Mouse (Mus musculus) lung, adult 2 months (tissue): ENCODE data around the gene Anks1.

Experiments
- CTCF ChIP-seq: fragments of 200-500 bp; IDR thresholded peaks from 2 replicates; pipeline ENCODE4 v1.5.1; 2011; ENCODE audit warnings: mild to moderate bottlenecking, low read length, control low read depth; ENCODE audit not compliant: insufficient read depth
- POLR2A ChIP-seq: fragments of 200-500 bp; IDR thresholded peaks from 2 replicates; pipeline ENCODE4 v1.6.1; 2011; ENCODE audit warnings: low read depth, mild to moderate bottlenecking, control low read depth, low read length, borderline replicate concordance; ENCODE audit errors: extremely low read depth

DNA sequence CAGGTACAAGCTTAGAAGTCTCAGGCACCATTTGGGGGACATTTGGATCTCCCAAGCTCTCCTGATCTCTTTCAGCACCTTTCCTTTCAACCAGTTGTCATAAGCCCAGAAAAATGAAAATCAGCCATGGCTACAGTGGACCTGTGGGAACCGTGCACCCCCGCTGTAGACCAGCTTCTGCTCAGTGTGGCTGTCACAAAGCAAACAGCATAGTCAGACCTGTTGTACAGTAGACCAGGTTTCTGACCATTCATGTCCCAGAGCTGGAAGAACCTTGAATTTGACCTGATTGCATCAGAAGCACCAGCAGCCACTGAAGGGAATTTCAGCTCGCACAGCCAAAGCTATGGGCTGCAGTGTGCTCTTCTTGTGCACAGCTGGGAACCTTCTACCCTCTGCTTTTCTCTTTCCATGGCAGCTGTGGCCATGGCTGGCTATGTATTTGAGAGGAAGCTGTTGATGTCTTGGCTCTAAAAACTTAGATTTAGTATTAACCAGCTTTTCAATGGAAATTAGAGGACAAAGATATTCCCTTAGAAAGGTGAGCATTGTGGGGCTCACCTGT, 71.4 kb downstream of the Anks1 start:
- TF ChIP-seq CTCF (no peak), POLR2A (no peak)
